Mouse (Mus musculus) midbrain, embryonic 15.5 days (tissue): ENCODE results near the gene Prap1. TPM values are rescaled to one million over a fixed set of nuclear protein-coding genes. Genes with fewer than 3 reads are reported as not detected.

Source experiments
- polyA plus RNA-seq: library from polyadenylated mRNA; unstranded; fragments of >200 nt; fragmentation: Nextera tagmentation; extraction: Ambion mirVana; gene quantifications from 2 replicates; pipeline ENCODE4 v1.2.1, GENCODE M21; 2015

Prap1 gene
- polyA plus RNA-seq, 1 experiment from 2014 or later, result not detected

Other genes starting within 250 kb of the Prap1 start
- 20.2 and 22.4 TPM in 2 replicates for gene Kndc1, start 198.7 kb upstream of the Prap1 start, polyA plus RNA-seq
- gene Utf1, start 149.6 kb upstream of the Prap1 start, polyA plus RNA-seq, result not detected in 2 replicates
- 0.83 and 1.3 TPM in 2 replicates for gene 6430531B16Rik, start 114.6 kb upstream of the Prap1 start, polyA plus RNA-seq
- 4.5 TPM in 2 replicates for gene Adam8, start 100.8 kb upstream of the Prap1 start, polyA plus RNA-seq
- gene Zfp511, start 57.0 kb upstream of the Prap1 start, polyA plus RNA-seq, result 56.6 and 58.0 TPM in 2 replicates
- gene Tubgcp2, start 56.7 kb upstream of the Prap1 start, polyA plus RNA-seq, result 61.3 and 62.6 TPM in 2 replicates
- gene Msx3, start 44.3 kb upstream of the Prap1 start, polyA plus RNA-seq, result 1.2 TPM in 2 replicates
- 277 and 280 TPM in 2 replicates for gene Caly, start 10.8 kb upstream of the Prap1 start, polyA plus RNA-seq
- gene Fuom, start 9.0 kb downstream of the Prap1 start, polyA plus RNA-seq, result 33.7 and 34.1 TPM in 2 replicates
- gene Paox, start 22.4 kb downstream of the Prap1 start, polyA plus RNA-seq, result 7.4 and 7.5 TPM in 2 replicates
- gene Echs1, start 23.1 kb downstream of the Prap1 start, polyA plus RNA-seq, result 107 and 108 TPM in 2 replicates
- 32.4 and 34.8 TPM in 2 replicates for gene Mtg1, start 44.2 kb downstream of the Prap1 start, polyA plus RNA-seq
- gene Sprn, start 61.5 kb downstream of the Prap1 start, polyA plus RNA-seq, result 23.7 and 25.5 TPM in 2 replicates
- gene Olfr522, start 71.4 kb downstream of the Prap1 start, polyA plus RNA-seq, result not detected in 2 replicates
- gene Olfr523, start 79.8 kb downstream of the Prap1 start, polyA plus RNA-seq, result not detected in 2 replicates
- not detected in 2 replicates for gene Olfr524, start 112.6 kb downstream of the Prap1 start, polyA plus RNA-seq
- gene Cd163l1, start 124.9 kb downstream of the Prap1 start, polyA plus RNA-seq, result not detected in 2 replicates
- gene 5830411N06Rik, start 153.9 kb downstream of the Prap1 start, polyA plus RNA-seq, result not detected in 2 replicates
- not detected in 2 replicates for gene Olfr525, start 227.5 kb downstream of the Prap1 start, polyA plus RNA-seq
- not detected in 2 replicates for gene Olfr527, start 240.6 kb downstream of the Prap1 start, polyA plus RNA-seq